Comparison of ENCODE assay signal across 14 mouse cellular contexts in the genomic region with DNA sequence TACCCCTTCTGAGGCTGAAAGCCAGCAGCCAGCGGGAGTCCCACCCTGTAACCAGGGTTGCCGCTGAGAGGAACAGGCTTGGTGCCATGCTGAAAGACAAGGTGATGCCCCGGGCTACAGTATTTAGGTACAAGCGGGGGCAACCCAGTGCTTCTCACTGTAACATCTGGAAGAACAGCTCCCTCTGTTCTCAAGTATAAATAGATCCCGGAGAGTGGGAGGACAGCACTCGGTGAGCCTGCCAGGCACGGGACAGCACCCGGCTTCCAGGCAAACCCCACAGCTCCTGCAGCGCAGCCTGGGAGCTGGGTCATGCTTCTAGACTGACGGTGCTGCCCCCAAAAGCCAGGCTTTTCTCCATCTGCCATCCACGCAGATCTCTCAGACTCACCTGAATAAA. TPM values are rescaled to one million over a fixed set of nuclear protein-coding genes. Genes with fewer than 3 reads are reported as not detected.
DNase-seq lines count a peak whose midpoint lies in the region; ATAC-seq and TF ChIP-seq lines count a peak whose summit lies in the region.
"Had no signal": no experiment of that assay in that cellular context is flagged by ENCODE, and none has a peak within 500 bp of the region (broad histone marks: within the 10 kb centered on the region; RNA-seq: fewer than 3 reads in every experiment).

No protein-coding gene starts in this region.

- no peak for DNase-seq in frontal cortex, postnatal 25 days (ENCODE audit: low spot score in 2 of 2)
- no peak for DNase-seq in midbrain, postnatal 0 days (ENCODE audit: low spot score)
- peak; percentile 42 to 67 for DNase-seq in left cerebral cortex, adult 8-10 months (ENCODE audit: low spot score in 2 of 2)
- DNase-seq in testis, postnatal 10 days (ENCODE audit: low spot score) = peak; percentile 80
- DNase-seq in lung, postnatal 14 days = no peak
- DNase-seq: adrenal gland, postnatal 25 days; embryo, embryonic 11 days; thymus, adult 2 months had no signal

- no peaks in the 10 kb centered on the region for H3K27me3 ChIP-seq in midbrain, postnatal 0 days (ENCODE audit: insufficient read depth, low read length)
- H3K27me3 ChIP-seq in midbrain, embryonic 13.5 days = no peaks in the 10 kb centered on the region
- no peaks in the 10 kb centered on the region for H3K27me3 ChIP-seq in hindbrain, embryonic 13.5 days
- H3K27me3 ChIP-seq: liver, embryonic 15.5 days; neural tube, embryonic 15.5 days had no signal

- H3K4me1 ChIP-seq in midbrain, postnatal 0 days (ENCODE audit: insufficient read depth, low read length) = no peaks in the 10 kb centered on the region
- H3K4me1 ChIP-seq in midbrain, embryonic 13.5 days (replicated peaks) = peaks cover 14% of the 10 kb centered on the region
- H3K4me1 ChIP-seq in hindbrain, embryonic 13.5 days (replicated peaks) = peaks cover 20% of the 10 kb centered on the region

- peaks cover 27% of the 10 kb centered on the region for H3K36me3 ChIP-seq in midbrain, postnatal 0 days (ENCODE audit: insufficient read depth, low read length)
- H3K36me3 ChIP-seq in midbrain, embryonic 13.5 days = peaks cover 68% of the 10 kb centered on the region
- H3K36me3 ChIP-seq in hindbrain, embryonic 13.5 days = peaks cover 67% of the 10 kb centered on the region
- H3K36me3 ChIP-seq: liver, embryonic 15.5 days had no signal

- H3K9me3 ChIP-seq in midbrain, postnatal 0 days (ENCODE audit: low read length) = no peaks in the 10 kb centered on the region
- no peaks in the 10 kb centered on the region for H3K9me3 ChIP-seq in midbrain, embryonic 13.5 days
- H3K9me3 ChIP-seq in hindbrain, embryonic 13.5 days = no peaks in the 10 kb centered on the region
- H3K9me3 ChIP-seq: liver, embryonic 15.5 days; neural tube, embryonic 15.5 days had no signal

- H3K4me3 ChIP-seq in midbrain, postnatal 0 days (ENCODE audit: low read depth, low read length) = no peak overlapping the region
- no peak overlapping the region for H3K4me3 ChIP-seq in midbrain, embryonic 13.5 days (replicated peaks)
- no peak overlapping the region for H3K4me3 ChIP-seq in hindbrain, embryonic 13.5 days
- H3K4me3 ChIP-seq: left cerebral cortex, adult 2 months; liver, embryonic 15.5 days; neural tube, embryonic 15.5 days had no signal

- no peak overlapping the region for H3K4me2 ChIP-seq in midbrain, postnatal 0 days (ENCODE audit: low read depth, low read length, poor library complexity, severe bottlenecking)
- no peak overlapping the region for H3K4me2 ChIP-seq in midbrain, embryonic 13.5 days (replicated peaks)
- H3K4me2 ChIP-seq in hindbrain, embryonic 13.5 days = no peak overlapping the region
- H3K4me2 ChIP-seq: liver, embryonic 15.5 days; neural tube, embryonic 15.5 days had no signal

- H3K9ac ChIP-seq in midbrain, postnatal 0 days (replicated peaks; ENCODE audit: low read length, poor library complexity, severe bottlenecking) = 0 out of 2 replicates have a peak overlapping the region, but pooled peaks have one; percentile 2
- H3K9ac ChIP-seq in midbrain, embryonic 13.5 days (replicated peaks) = no peak overlapping the region
- no peak overlapping the region for H3K9ac ChIP-seq in hindbrain, embryonic 13.5 days
- H3K9ac ChIP-seq: liver, embryonic 15.5 days; neural tube, embryonic 15.5 days had no signal

- ATAC-seq in frontal cortex, adult (ENCODE audit: low TSS enrichment) = peak; percentile 72; the same call in 1 of the 2 replicates
- no peak for ATAC-seq in midbrain, postnatal 0 days (ENCODE audit: low FRiP score)
- no peak for ATAC-seq in midbrain, embryonic 13.5 days
- ATAC-seq in hindbrain, embryonic 13.5 days (ENCODE audit: low FRiP score) = no peak

- H3K27ac ChIP-seq in midbrain, postnatal 0 days (ENCODE audit: low read depth, low read length) = no peak overlapping the region
- no peak overlapping the region for H3K27ac ChIP-seq in midbrain, embryonic 13.5 days
- H3K27ac ChIP-seq in hindbrain, embryonic 13.5 days = no peak overlapping the region
- H3K27ac ChIP-seq: left cerebral cortex, adult 2 months; liver, embryonic 15.5 days; neural tube, embryonic 15.5 days had no signal

- WGBS in midbrain, postnatal 0 days = 88% methylated on average over 11 of the region's 11 CpGs
- WGBS in midbrain, embryonic 13.5 days = 88% methylated on average over 11 of the region's 11 CpGs
- WGBS in hindbrain, embryonic 13.5 days = 90% methylated on average over 11 of the region's 11 CpGs

- no peak for TF ChIP-seq CTCF in midbrain, postnatal 0 days (IDR thresholded peaks at IDR 0.05)

RNA-seq across cellular contexts. Expression of gene Tctn1, which starts 16.7 kb away (rescaled TPM):
- total RNA-seq in midbrain, postnatal 0 days (2014; rRNA removed) = 30.0 and 37.5 TPM in 2 replicates
- 5.8 and 6.2 TPM in 2 replicates for polyA plus RNA-seq in midbrain, postnatal 0 days (2015; fragmentation: Nextera tagmentation; extraction: Ambion mirVana)
- polyA plus RNA-seq in midbrain, embryonic 13.5 days (2015; fragmentation: Nextera tagmentation; extraction: Ambion mirVana) = 6.2 and 6.4 TPM in 2 replicates
- total RNA-seq in left cerebral cortex, adult 8-10 months (2022) = 10 to 100 TPM; 15.0 to 16.6 (median 15.7) TPM
- polyA plus RNA-seq in hindbrain, embryonic 13.5 days (2015; fragmentation: Nextera tagmentation; extraction: Ambion mirVana) = 5.9 and 6.6 TPM in 2 replicates

RNA-seq across cellular contexts. Expression of gene Pptc7, which starts 36.6 kb away (rescaled TPM):
- 19.3 and 22.7 TPM in 2 replicates for total RNA-seq in midbrain, postnatal 0 days (2014; rRNA removed)
- 5.6 and 6.7 TPM in 2 replicates for polyA plus RNA-seq in midbrain, postnatal 0 days (2015; fragmentation: Nextera tagmentation; extraction: Ambion mirVana)
- polyA plus RNA-seq in midbrain, embryonic 13.5 days (2015; fragmentation: Nextera tagmentation; extraction: Ambion mirVana) = 8.0 and 9.1 TPM in 2 replicates
- 10 to 100 TPM; 44.8 to 52.2 (median 48.8) TPM for total RNA-seq in left cerebral cortex, adult 8-10 months (2022)
- polyA plus RNA-seq in hindbrain, embryonic 13.5 days (2015; fragmentation: Nextera tagmentation; extraction: Ambion mirVana) = 8.0 and 8.3 TPM in 2 replicates

RNA-seq across cellular contexts. Expression of gene Hvcn1, which starts 40.9 kb away (rescaled TPM):
- total RNA-seq in midbrain, postnatal 0 days (2014; rRNA removed) = 2.0 and 2.2 TPM in 2 replicates
- polyA plus RNA-seq in midbrain, postnatal 0 days (2015; fragmentation: Nextera tagmentation; extraction: Ambion mirVana) = 1.3 and 1.6 TPM in 2 replicates
- polyA plus RNA-seq in midbrain, embryonic 13.5 days (2015; fragmentation: Nextera tagmentation; extraction: Ambion mirVana) = 4.0 and 4.1 TPM in 2 replicates
- total RNA-seq in left cerebral cortex, adult 8-10 months (2022) = 10 to 100 TPM in 1 of 4 experiments, 1 to 10 TPM in 3; 4.2 to 11.2 (median 6.9) TPM
- 1.8 and 2.2 TPM in 2 replicates for polyA plus RNA-seq in hindbrain, embryonic 13.5 days (2015; fragmentation: Nextera tagmentation; extraction: Ambion mirVana)

Comparison
In these comparisons a context has a peak if more than half of its experiments do, and no peak if none do; other contexts are left out.
1. DNase-seq: peak in left cerebral cortex, adult 8-10 months (2 of 2) and testis, postnatal 10 days (single experiment); none in frontal cortex, postnatal 25 days (0 of 2), midbrain, postnatal 0 days (single experiment) and lung, postnatal 14 days (single experiment).